Mouse (Mus musculus) CD4-positive, CD25-positive, alpha-beta regulatory T cell, adult 2 months (primary cell): ENCODE results near the gene Lhx2.
A peak's percentile ranks its signal among the peaks of the same experiment; 100 is the strongest.

Experiments used
- DNase-seq: peaks from one replicate; pipeline ENCODE4 v3.0.0-alpha.2; 2012; ENCODE audit warnings: low read depth, low spot score

Gene Lhx2

DNA sequence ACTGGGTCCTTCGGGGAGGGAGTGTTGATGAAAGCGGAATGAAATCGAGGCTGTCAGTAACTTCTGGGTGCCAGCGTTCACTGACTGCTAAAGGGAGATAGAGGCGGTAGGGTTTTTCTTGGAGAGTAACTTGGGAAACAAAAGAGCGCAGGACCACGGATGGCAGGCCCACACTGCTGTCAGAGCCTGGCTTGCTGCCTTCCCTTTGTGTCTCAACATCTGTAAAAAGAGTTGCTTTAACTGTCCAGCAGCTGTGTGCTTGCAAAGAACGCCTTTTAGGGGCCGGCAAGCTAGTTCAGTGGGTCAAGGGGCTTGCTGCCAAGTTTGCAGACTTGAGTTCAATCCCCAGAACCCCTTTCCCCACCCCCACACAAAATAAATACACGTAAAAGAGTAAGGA is 20.1 kb downstream of the Lhx2 start:
- DNase-seq = no peak

DNA sequence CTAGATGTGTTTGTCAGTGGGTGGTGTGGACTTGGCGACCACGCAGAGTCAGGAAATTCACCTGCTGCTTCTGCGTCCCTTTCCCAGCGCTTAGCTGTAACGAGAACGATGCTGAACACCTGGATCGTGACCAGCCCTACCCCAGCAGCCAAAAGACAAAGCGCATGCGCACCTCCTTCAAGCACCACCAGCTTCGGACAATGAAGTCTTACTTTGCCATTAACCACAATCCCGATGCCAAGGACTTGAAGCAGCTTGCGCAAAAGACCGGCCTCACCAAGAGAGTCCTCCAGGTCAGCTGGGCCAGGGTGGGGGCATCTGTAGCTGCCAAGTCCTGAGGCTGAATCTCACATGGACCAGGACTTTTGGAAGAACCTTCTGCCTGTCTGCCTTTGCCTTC is 20.7 kb downstream of the Lhx2 start:
- DNase-seq = no peak

- DNase-seq = no peak
Measured at GRCm38 (mm10) chr2:38366222-38366621, 27.1 kb downstream of the Lhx2 start.

DNA sequence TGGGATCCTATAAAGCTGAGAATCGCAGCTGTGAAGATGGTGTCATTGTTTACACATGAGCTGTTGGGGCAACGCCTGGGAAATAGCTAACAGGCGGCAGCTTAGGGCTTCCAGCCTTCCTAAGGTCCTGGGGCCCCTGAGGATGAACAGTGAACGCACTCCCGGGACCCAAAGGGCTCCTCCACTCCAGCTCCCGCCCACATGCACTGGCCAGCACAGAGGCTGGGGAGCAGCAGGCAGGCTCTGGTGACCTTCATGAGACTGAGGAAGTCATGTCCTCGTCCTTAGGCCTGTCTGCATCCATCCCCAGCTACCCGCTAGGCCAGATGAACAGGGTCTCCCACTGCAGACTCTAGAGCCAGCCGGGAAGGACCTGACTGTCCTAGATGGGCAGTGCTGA is 27.9 kb downstream of the Lhx2 start:
- DNase-seq = no peak

GRCm38 (mm10) chr2:38367852-38368251 is 28.8 kb downstream of the Lhx2 start:
- no peak for DNase-seq

DNA sequence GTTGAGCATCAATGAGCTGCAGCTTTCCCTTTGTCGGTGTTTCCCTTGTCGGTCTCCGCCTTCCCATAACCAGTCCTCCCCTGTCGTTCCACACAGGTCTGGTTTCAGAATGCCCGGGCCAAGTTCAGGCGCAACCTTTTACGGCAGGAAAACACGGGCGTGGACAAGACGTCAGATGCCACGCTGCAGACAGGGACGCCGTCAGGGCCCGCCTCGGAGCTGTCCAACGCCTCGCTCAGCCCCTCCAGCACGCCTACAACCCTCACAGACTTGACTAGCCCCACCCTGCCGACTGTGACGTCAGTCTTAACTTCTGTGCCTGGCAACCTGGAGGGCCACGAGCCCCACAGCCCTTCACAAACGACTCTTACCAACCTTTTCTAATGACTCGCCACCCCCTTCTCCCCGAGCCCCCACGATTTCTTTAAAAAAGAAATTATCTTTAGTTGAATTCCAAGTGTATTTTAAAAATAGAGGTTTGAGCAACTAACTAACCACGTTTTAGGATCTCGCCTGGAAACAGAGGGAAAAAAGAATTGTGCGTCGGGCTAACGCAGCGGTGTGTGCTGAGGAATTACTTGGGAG is 29.8 kb downstream of the Lhx2 start:
- peak; percentile 69 for DNase-seq

GRCm38 (mm10) chr2:38375606-38376304 is 36.7 kb downstream of the Lhx2 start:
- peak; percentile 67 for DNase-seq

DNA sequence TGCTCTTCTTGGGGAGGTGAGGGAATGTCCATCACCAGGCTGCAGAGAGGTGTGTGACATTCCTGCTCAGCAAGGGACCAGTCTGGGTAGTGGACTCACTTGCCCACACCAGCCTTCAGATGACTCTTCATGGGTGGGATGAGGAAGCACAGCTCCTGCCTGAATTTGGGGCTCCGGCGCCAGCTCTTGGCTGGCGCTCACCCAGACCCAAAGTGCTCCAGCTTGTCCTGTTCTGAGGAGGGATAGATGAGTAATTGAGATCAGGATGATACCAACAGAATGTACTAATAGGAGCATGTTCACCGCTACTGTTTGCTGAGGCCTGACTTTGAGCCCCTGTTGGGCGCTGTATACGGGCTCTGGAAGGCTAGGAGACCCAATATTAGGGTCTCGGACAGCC is 38.2 kb downstream of the Lhx2 start:
- no peak for DNase-seq

DNA sequence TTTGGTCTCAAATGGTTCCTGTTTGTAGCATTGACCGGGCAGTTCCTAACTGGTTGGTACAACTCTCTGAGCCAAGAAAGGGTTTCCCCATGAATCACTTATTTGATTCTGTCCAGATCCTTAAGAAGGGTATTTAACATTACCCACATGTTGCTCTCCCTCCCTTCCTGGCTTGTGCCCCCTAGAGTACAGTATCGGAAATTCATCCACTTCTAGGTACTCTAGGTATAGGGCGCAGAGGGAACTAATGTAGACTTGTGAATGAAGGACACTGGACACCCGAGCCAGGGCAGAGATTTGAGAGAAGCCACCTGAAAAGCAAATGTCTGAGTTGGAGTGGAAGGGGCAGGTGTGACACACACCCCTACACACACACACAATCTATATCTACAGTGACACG is 39.3 kb downstream of the Lhx2 start:
- peak; percentile 61 for DNase-seq

GRCm38 (mm10) chr2:38378849-38379545 is 39.9 kb downstream of the Lhx2 start:
- peak; percentile 53 for DNase-seq

GRCm38 (mm10) chr2:38379546-38379870 is 40.4 kb downstream of the Lhx2 start:
- no peak for DNase-seq

GRCm38 (mm10) chr2:38380136-38381083 is 41.3 kb downstream of the Lhx2 start:
- no peak for DNase-seq

- no peak for DNase-seq
Measured at GRCm38 (mm10) chr2:38387568-38388262, 48.6 kb downstream of the Lhx2 start.

DNA sequence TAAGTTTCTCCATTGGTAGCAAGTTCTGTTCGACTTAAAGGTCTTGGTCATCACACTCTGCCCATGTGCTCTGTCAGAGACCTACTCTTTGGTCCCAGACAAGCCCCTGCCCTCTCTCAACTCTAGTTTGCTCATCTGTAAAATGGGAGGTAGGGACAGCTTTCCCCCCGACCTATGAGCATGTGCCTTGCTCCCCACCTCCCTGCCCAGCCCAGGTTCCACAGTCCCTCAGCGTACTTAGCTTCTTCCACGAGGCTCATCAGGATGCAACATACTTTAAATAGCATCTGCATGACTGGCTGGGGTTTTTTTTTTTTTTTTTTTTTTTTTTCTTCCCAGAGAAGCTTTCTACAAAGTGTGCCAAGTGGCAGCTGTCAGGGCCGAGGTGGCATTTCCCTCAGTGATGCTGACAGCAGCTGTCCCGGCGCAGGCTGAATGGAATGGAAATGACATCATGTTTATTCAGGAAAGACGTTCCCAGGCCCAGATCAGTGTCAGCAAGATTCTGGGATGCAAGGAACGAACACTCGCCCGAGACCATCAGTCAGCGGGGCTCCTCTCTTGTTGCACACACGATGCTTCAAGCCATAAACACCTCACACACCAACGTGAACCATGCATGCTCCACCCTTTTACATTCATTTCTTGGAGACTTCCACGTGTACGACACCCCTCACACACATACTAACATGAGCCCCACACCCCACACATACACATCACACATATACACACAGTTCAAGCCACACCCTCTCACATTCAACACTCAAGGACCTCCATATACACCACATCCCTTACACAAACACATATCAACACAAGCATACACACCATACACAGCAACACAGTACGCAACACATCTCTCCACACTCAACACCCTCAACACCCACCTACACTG is 56.1 kb downstream of the Lhx2 start:
- no peak for DNase-seq

DNA sequence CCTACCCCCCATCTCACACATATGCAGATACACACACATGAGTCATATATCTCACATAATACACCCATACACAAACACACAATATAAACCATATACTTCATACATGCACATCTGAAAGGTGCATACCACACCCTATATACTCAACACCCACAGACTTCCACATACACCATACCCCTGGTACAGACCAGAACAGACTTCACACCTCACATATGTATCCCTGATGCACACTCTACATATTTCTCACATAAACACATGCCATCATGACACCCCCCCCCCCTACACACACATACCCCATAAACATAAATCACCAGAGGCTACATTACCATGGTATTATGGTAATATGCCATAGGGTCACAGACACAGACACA is 56.8 kb downstream of the Lhx2 start:
- DNase-seq = no peak

DNA sequence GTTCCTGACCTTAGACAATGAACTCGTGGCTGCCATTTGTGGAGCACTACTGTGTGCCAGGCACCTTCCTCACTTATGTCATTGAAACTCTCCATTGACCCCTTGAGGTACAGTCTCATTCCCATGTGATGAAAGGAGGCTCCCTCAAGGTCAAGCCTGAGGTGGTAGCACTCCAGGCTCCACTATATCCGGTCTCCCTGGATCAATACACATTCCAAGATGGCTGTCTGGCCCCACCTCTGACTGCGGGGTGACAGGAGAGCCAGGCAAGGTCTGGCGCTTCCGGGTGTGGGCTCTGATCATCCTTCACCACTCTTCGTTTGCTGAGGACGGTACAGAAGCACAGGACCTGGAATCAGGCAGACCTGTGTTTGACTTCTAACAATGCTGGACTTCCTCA is 58.2 kb downstream of the Lhx2 start:
- no peak for DNase-seq

DNA sequence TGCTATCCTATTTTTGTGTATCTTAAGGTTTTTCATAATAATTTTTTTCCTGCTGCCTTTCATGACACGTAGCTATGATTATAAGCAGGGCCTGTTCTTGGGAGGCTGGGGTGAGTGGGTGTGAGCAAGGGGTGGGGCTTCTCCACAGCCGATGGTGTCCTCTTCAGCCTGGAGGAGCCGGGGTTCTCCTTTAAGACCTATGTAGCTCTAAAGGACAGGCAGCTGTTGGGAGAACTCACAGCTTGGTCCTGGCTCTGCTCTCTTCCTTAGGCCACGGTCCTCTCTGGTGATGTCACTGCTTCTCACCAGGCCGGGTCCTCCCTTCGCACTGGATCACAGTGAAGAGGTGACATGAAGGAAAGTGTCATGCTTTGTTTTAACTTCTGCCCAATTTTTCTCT is 58.8 kb downstream of the Lhx2 start:
- DNase-seq = no peak

GRCm38 (mm10) chr2:38402611-38403010 is 63.5 kb downstream of the Lhx2 start:
- DNase-seq = no peak

DNA sequence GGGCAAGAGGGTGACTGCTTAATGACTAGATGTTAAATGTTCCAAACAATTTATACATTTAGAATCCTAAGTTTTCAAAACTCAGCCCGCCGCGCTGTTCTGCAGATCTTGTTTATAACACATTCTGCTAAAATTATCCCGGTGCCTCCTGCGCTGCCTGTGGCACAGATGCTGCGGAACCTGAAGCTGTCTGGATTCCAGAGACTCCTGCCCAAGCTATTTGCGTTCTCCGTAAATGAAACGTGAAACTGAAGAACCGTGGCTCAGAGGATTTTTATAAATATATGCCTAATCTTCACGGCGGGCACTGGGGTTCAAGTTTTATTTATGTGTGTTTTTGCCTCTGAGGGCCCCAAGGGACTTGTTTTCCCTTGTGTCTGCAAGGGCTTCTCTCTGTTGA is 64.2 kb downstream of the Lhx2 start:
- no peak for DNase-seq

- no peak for DNase-seq
Measured at GRCm38 (mm10) chr2:38404007-38404596, 65.0 kb downstream of the Lhx2 start.
